Mouse (Mus musculus) liver, embryonic 11.5 days (tissue): Measurements from ENCODE around the gene Ero1l. TPM values are rescaled to one million over a fixed set of nuclear protein-coding genes. Genes with fewer than 3 reads are reported as not detected.

ENCODE experiments used
- ATAC-seq: fragments of 200-750 bp; cut with Nextera tagmentation; replicated peaks from 2 replicates; pipeline ENCODE4 v1.8.0; 2017; ENCODE audit warnings: moderate number of reproducible peaks, mild to moderate bottlenecking, moderate TSS enrichment, moderate library complexity; ENCODE audit not compliant: low FRiP score
- DNase-seq: peaks from one replicate; pipeline ENCODE4 v3.0.0-alpha.2; 2017; ENCODE audit warnings: low spot score
- H3K27ac ChIP-seq: fragments of 300-500 bp; sonication (generic); 2 replicates; pipeline ENCODE4 v1.5.1; 2014; ENCODE audit warnings: mild to moderate bottlenecking, low read depth, low read length, control low read depth
- H3K27me3 ChIP-seq: fragments of 300-500 bp; sonication (generic); replicated peaks from 2 replicates; pipeline ENCODE4 v1.6.1; 2014; ENCODE audit warnings: low read length, mixed read lengths; ENCODE audit not compliant: control insufficient read depth, insufficient read depth
- H3K36me3 ChIP-seq: fragments of 300-500 bp; sonication (generic); 2 replicates; pipeline ENCODE4 v1.6.1; 2014; ENCODE audit warnings: mild to moderate bottlenecking, low read length, moderate library complexity, mixed read lengths; ENCODE audit not compliant: control insufficient read depth, insufficient read depth
- H3K4me1 ChIP-seq: fragments of 300-500 bp; sonication (generic); replicated peaks from 2 replicates; pipeline ENCODE4 v1.6.1; 2014; ENCODE audit warnings: low read length, mixed read lengths; ENCODE audit not compliant: control insufficient read depth, insufficient read depth
- H3K4me2 ChIP-seq: fragments of 300-500 bp; sonication (generic); 2 replicates; pipeline ENCODE4 v1.6.1; 2014; ENCODE audit warnings: mild to moderate bottlenecking, control low read depth, moderate library complexity
- H3K4me3 ChIP-seq: fragments of 300-500 bp; sonication (generic); 2 replicates; pipeline ENCODE4 v1.5.1; 2014; ENCODE audit warnings: low read depth, low read length, control low read depth
- H3K9ac ChIP-seq: fragments of 300-500 bp; sonication (generic); 2 replicates; pipeline ENCODE4 v1.6.1; 2014; ENCODE audit warnings: low read depth, low read length, control low read depth
- H3K9me3 ChIP-seq: fragments of 300-500 bp; sonication (generic); 2 replicates; pipeline ENCODE4 v1.6.1; 2016; ENCODE audit warnings: low read length, inconsistent platforms, mixed read lengths; ENCODE audit not compliant: control insufficient read depth
- WGBS: fragments of 180-500 bp; shearing (Covaris S2); extraction: QIAGEN DNeasy Blood & Tissue Kit; methylation state at CpG from one replicate; pipeline ENCODE4 v1.1.7; 2014; 5-methylcytosine and 5-hydroxymethylcytosine counted together
- polyA plus RNA-seq: library from polyadenylated mRNA; unstranded; fragments of >200 nt; fragmentation: Nextera tagmentation; extraction: Ambion mirVana; gene quantifications from 2 replicates; pipeline ENCODE4 v1.2.1, GENCODE M21; 2014

Ero1l gene
- polyA plus RNA-seq, 1 experiment from 2014 or later: 64.4 TPM

DNA sequence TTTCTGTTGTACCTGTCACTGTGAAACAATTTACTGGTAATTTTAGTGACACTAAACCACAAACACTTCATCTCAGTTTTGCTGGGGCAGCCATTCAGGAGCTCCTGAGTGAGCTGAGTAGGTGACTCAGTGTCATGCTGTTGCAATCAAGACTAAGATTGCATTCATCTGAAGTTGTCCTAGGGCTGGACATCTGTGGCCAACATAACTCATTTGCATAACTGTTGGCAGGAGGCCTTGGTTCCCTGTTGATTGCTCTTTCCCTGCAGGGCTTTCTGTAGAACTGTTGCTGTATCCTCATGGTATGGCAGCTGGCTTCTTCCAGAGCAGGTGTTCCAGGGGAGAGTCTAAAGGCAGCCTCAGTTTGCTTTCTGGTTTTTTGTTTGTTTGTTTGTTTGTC is 6.9 kb upstream of the Ero1l start:
- Histone ChIP-seq H3K27ac (no peak overlapping the region), H3K27me3 (no peaks in the 10 kb centered on the region), H3K9ac (no peak overlapping the region), H3K4me1 (peaks cover 20% of the 10 kb centered on the region), H3K4me2 (no peak overlapping the region), H3K36me3 (no peaks in the 10 kb centered on the region), H3K9me3 (no peaks in the 10 kb centered on the region), H3K4me3 (no peak overlapping the region)
- ATAC-seq (no peak), DNase-seq (no peak)

DNA sequence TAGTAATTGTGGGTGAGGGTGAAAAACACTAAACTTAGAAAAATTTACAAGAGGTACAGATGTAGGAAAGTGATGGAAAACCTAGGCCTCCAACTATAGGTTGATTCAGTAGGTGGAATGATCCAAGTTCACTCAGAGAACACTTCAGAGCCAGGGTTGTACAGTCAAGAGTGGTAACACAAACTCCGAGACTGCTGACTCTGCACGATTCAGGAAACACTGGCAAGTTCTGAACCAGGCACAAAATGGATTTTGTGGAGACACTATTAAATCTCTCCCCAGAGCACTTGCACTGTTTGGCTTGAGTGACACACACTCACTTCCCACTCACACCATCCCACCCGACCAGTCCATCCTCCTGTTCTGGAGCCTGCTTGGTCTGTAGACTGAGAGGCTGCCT is 4.7 kb upstream of the Ero1l start:
- no peaks in the 10 kb centered on the region for H3K36me3 ChIP-seq
- H3K27ac ChIP-seq: no peak overlapping the region
- no peak for ATAC-seq
- H3K9ac ChIP-seq: no peak overlapping the region
- H3K4me1 ChIP-seq: peaks cover 25% of the 10 kb centered on the region
- no peak overlapping the region for H3K4me3 ChIP-seq
- no peaks in the 10 kb centered on the region for H3K9me3 ChIP-seq
- 84% methylated on average over 3 of the region's 3 CpGs for WGBS
- no peak for DNase-seq
- no peak overlapping the region for H3K4me2 ChIP-seq
- no peaks in the 10 kb centered on the region for H3K27me3 ChIP-seq

DNA sequence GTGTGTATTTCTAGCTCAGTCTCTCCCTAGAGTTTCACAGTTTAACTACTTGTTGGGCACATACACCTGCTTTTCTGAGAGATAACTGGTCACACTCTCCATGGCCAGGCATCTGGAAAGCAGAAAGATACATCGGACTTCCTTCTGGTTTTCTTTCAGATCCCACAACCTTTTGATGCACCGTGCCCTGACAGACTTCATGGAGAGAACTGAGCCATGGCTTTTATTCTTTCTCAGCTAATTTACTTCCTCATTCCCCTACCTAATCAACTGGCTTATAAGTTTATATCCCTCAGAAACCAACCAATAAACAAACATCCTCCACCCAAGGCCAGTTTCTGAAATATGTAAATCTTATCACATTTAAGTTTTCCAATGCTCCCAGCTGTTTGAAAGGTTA is 3.9 kb upstream of the Ero1l start:
- Histone ChIP-seq H3K27ac (peak overlapping the region; percentile 78; the same call in 1 of the 2 replicates), H3K4me1 (peaks cover 25% of the 10 kb centered on the region), H3K9ac (no peak overlapping the region; the same call in 1 of the 2 replicates), H3K4me2 (peak overlapping the region; percentile 58), H3K4me3 (no peak overlapping the region), H3K36me3 (no peaks in the 10 kb centered on the region), H3K9me3 (no peaks in the 10 kb centered on the region), H3K27me3 (no peaks in the 10 kb centered on the region)
- no peak for DNase-seq
- 73% methylated on average over 2 of the region's 2 CpGs for WGBS
- no peak for ATAC-seq

DNA sequence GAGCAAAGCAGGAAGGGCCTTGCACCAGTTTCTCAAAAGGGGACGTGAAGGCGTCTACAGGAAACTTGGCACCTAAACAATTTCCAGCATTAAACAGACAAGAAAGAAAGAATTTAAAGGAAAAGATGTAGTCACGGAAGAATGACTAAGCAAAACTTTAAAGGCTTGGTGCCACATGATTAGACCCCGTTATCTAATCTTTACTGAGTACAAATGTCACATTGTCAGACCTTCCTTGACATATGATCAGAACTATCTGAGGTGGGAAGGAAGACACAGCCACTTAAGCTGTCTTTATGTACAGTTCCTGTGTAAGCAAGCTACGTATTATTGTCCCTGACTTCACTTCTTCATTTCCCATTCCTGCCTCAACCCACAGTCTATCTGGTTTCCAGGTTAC is 3.1 kb upstream of the Ero1l start:
- H3K9ac ChIP-seq: peak overlapping the region; percentile 35; the same call in 1 of the 2 replicates
- H3K4me3 ChIP-seq: no peak overlapping the region

DNA sequence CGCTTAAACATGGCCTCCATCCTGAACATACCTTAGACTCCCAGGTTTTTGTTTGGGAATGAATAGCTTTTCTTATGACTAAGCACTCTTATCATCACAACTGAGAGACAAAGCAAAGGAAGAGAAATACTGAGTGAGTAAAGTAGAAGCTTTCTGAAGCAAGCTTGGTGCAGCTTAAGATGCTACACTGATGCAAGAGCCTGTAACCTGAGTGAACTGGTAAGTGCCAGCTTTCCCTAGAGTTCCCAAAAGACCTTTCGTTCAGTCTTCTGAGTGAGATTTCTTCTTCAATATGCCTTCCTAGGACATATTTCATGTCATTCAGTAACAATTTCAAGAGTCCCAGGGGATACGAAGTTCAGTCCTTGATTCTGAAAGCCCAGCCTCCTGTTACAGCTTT is 2.5 kb upstream of the Ero1l start:
- Histone ChIP-seq H3K9ac (peak overlapping the region; percentile 26; the same call in 1 of the 2 replicates), H3K9me3 (no peaks in the 10 kb centered on the region), H3K4me1 (peaks cover 34% of the 10 kb centered on the region), H3K4me3 (no peak overlapping the region), H3K27me3 (no peaks in the 10 kb centered on the region), H3K36me3 (no peaks in the 10 kb centered on the region), H3K27ac (peak overlapping the region; percentile 78), H3K4me2 (peak overlapping the region; percentile 58)
- 75% methylated on average over 3 of the region's 3 CpGs for WGBS
- ATAC-seq: no peak
- DNase-seq: no peak

More for the DNA sequence above, 3.1 kb upstream of the Ero1l start:
- no peaks in the 10 kb centered on the region for H3K9me3 ChIP-seq
- H3K36me3 ChIP-seq: no peaks in the 10 kb centered on the region
- ATAC-seq: peak; percentile 48
- no peaks in the 10 kb centered on the region for H3K27me3 ChIP-seq
- peak overlapping the region; percentile 78 for H3K27ac ChIP-seq
- peak overlapping the region; percentile 58 for H3K4me2 ChIP-seq
- peaks cover 30% of the 10 kb centered on the region for H3K4me1 ChIP-seq
- 41% methylated on average over 5 of the region's 5 CpGs for WGBS
- no peak for DNase-seq

DNA sequence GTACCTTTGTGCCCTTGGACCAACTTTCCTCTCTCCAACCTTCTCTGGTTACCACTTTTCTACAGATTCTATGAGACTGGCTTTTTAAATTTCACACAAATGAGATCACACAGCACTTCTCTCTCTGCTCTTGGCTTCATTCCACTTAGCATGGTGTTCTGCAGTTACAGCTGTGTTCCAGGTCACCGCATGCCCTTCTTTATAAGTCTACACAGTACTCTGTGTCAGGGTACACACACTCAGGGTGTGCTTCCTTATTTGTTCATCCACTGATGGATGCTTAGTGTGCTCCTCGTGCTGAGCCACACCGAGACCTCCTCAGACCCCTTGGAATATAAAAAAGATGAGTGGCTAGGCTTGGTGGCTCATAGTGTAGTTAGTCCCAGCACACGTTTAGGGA is 1.5 kb upstream of the Ero1l start:
- Histone ChIP-seq H3K27ac (no peak overlapping the region), H3K27me3 (no peaks in the 10 kb centered on the region), H3K9me3 (no peaks in the 10 kb centered on the region), H3K9ac (no peak overlapping the region), H3K4me2 (no peak overlapping the region), H3K4me3 (no peak overlapping the region), H3K36me3 (no peaks in the 10 kb centered on the region), H3K4me1 (peaks cover 43% of the 10 kb centered on the region)
- 82% methylated on average over 4 of the region's 4 CpGs for WGBS
- no peak for ATAC-seq
- DNase-seq: no peak

DNA sequence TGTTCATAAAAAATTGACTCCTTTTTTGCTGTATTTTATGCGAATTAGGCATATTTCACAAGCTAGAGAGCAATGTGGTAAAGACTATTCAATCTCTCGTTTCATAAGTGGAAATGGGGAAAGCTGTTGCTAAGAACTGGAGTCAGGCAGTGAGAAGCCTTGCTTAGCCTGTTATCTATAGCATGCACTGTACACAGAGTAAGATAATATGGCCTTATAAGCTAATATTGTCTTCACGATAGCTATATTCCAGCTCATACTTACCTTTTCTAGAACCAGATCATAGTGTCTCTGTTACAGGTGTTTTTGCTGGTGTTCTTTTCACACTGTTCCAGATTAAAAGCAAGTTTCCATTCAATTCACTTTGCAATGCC is 653 bp upstream of the Ero1l start:
- no peaks in the 10 kb centered on the region for H3K36me3 ChIP-seq
- no peak for DNase-seq
- 30% methylated on average over 3 of the region's 3 CpGs for WGBS
- no peaks in the 10 kb centered on the region for H3K27me3 ChIP-seq
- H3K4me3 ChIP-seq: peak overlapping the region; percentile 97; the same call in 1 of the 2 replicates
- no peaks in the 10 kb centered on the region for H3K9me3 ChIP-seq
- peak; percentile 71 for ATAC-seq
- H3K4me2 ChIP-seq: peak overlapping the region; percentile 87
- H3K4me1 ChIP-seq: peaks cover 43% of the 10 kb centered on the region
- H3K27ac ChIP-seq: peak overlapping the region; percentile 95
- H3K9ac ChIP-seq: peak overlapping the region; percentile 10; the same call in 1 of the 2 replicates

DNA sequence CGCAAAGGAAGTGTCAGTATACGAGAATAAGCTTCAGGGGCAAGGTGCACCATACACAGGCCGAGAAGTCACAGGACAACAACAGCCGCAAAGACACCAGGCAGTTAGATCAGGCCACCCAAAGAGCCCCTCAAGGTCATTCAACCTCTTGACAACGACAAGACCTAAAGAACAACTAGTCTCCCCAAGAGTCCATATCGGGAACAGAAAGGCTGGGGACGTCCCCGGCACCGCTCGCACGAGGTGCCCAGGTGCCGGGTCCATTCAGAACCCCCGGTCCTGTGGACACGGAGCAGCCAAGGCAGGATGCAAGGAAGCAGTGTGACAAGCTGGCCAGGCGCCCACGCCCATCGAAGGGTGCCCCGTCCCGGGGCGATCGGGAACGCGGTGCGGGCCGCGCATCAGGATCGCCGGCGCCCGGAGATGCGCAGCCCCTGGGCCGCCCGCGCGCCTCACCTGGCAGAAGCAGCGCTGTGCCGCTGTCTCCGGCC is 605 bp downstream of the Ero1l start:
- DNase-seq (no peak), ATAC-seq (peak; percentile 10)
- Histone ChIP-seq H3K4me2 (peak overlapping the region; percentile 87), H3K9ac (peak overlapping the region; percentile 96), H3K27ac (peak overlapping the region; percentile 95), H3K4me3 (peak overlapping the region; percentile 97), H3K9me3 (no peaks in the 10 kb centered on the region), H3K4me1 (peaks cover 43% of the 10 kb centered on the region), H3K36me3 (no peaks in the 10 kb centered on the region), H3K27me3 (no peaks in the 10 kb centered on the region)
- WGBS: under 1% methylated on average over 37 of the region's 38 CpGs

DNA sequence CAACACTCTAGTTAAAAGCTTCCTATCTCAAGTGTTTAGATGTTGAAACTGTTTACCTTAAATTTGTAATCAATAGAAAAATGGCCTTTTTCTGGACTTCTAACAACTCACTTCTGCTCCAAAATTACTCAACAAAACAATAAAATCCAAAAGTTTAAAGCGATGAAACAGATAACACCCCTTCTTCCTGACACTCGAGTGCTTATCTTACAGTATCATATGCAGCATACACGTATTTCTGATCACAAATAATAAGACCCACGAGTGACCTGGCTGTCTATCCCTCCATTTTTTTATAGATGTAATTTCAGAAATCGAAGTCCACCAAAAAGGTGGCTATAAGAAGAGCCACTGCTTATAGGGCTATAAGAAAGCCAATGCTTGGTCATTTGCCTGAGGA is 1.6 kb downstream of the Ero1l start:
- peak overlapping the region; percentile 96 for H3K9ac ChIP-seq
- 38% methylated on average over 5 of the region's 5 CpGs for WGBS
- H3K9me3 ChIP-seq: no peaks in the 10 kb centered on the region
- peaks cover 37% of the 10 kb centered on the region for H3K4me1 ChIP-seq
- H3K4me2 ChIP-seq: peak overlapping the region; percentile 87
- no peak for ATAC-seq
- DNase-seq: no peak
- no peaks in the 10 kb centered on the region for H3K27me3 ChIP-seq
- peak overlapping the region; percentile 97 for H3K4me3 ChIP-seq
- no peaks in the 10 kb centered on the region for H3K36me3 ChIP-seq
- H3K27ac ChIP-seq: peak overlapping the region; percentile 19; the same call in 1 of the 2 replicates
